Mouse (Mus musculus): ENCODE data around the gene Kirrel3.

Gene Kirrel3

DNA sequence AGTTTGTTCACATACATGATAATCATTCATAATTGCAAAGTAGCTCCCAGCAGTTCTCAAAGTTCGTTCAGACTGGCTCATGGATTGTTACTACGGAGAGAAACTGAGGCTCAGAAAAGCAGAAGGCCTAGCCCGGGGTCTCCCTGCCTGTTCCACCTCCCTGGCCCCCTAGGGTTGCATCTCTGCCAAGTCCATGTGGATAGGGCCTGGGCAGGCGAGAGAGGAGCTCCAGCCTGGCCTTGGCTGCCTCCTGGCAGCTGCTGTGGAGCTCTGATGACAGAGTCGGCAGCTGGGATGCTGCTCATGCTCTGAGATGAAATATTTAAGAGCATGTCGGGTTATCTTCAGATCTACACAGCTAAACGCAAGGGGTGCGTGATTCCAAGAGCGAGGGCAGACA, 459.6 kb downstream of the Kirrel3 start:
- DNase-seq (ENCODE audit: inconsistent ontology term): no peak

GRCm38 (mm10) chr9:34947258-34947657, 461.6 kb downstream of the Kirrel3 start:
- DNase-seq (ENCODE audit: inconsistent ontology term): no peak

DNA sequence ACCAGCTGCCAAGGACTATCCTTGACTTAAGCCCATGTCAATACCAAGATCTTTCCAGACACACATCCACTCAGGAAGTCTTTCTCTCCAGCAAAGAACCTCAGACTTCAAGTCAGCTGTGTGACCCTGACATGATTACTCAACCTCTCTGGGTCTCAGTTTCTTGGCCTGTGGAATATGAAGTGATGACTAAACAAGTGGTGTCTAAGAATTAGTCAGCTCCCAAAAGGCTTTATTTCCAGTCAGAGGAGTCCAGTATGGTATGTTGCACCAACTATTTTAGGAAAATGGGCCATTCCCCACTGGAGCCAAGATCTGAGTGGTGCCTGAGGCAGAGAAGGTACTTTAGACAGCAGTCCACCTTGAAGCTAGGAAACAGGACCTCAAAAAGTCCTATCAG, 462.0 kb downstream of the Kirrel3 start:
- peak; percentile 77 for DNase-seq (ENCODE audit: inconsistent ontology term)

DNA sequence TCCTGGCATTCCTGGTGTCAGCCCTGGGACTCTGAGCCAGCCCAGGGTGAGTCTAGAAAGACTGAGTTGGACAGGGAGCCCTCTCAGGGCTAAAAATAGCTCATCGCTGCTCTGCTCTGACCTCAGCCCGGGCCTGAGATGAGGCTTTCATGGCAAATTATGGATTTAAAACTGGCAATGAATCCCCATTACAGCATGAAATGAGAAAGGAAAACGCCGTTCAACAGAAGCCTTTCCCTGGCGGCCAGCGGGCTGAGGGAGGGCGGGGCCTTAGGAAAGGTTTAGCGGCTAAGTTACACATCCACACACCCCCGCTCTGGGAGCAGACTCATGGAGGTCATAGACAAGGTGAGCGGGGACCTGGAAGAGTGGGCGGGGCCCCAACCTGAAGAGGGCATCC, 467.7 kb downstream of the Kirrel3 start:
- DNase-seq (ENCODE audit: inconsistent ontology term): peak; percentile 78

GRCm38 (mm10) chr9:34954212-34954611, 468.5 kb downstream of the Kirrel3 start:
- DNase-seq (ENCODE audit: inconsistent ontology term): no peak

GRCm38 (mm10) chr9:34956512-34956911, 470.8 kb downstream of the Kirrel3 start:
- no peak for DNase-seq (ENCODE audit: inconsistent ontology term)

DNA sequence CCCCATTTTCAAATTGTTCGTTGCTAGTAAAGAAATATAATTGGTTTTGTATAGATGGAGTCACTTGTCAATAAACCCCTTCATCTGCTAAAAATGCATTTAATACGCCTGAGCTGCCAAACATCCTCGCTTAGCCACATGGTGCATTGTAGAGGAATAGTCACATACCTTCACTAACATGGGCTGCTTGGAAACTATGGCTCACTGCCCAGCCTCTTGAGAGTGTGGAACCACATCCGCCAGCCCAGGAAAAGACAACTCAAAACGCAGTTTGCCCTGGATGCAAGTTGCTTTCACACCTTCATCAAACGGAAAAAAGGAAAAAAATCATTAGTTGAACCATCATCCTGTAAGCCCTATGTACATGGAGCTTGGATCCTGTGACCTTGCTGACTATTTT, 472.0 kb downstream of the Kirrel3 start:
- peak; percentile 81 for DNase-seq (ENCODE audit: inconsistent ontology term)

GRCm38 (mm10) chr9:34958183-34958830, 472.6 kb downstream of the Kirrel3 start:
- no peak for DNase-seq (ENCODE audit: inconsistent ontology term)

GRCm38 (mm10) chr9:34960736-34961135, 475.0 kb downstream of the Kirrel3 start:
- DNase-seq (ENCODE audit: inconsistent ontology term): no peak

- no peak for DNase-seq (ENCODE audit: inconsistent ontology term)
Measured at GRCm38 (mm10) chr9:34961171-34961570, 475.5 kb downstream of the Kirrel3 start.

GRCm38 (mm10) chr9:34962251-34962650, 476.6 kb downstream of the Kirrel3 start:
- no peak for DNase-seq (ENCODE audit: inconsistent ontology term)

DNA sequence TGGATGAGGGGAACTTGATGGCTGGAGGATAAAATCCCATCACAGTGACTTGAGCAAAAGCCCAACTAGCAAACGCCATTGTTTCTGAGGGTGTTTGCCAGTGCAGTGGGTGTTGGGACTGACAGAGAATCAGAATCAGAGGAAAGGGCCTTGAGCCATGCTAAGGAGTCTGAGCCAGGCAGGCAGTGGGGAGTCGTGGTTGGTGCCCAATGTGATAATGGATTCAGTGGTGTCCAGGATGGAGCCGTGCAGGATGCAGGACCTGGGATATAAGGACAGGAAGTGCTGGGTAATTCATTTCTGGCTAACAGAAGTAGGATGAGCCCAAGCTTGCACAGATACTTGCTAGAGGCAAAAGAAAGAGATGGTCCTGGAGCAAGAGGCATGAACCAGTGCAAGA, 477.9 kb downstream of the Kirrel3 start:
- DNase-seq (ENCODE audit: inconsistent ontology term): no peak

DNA sequence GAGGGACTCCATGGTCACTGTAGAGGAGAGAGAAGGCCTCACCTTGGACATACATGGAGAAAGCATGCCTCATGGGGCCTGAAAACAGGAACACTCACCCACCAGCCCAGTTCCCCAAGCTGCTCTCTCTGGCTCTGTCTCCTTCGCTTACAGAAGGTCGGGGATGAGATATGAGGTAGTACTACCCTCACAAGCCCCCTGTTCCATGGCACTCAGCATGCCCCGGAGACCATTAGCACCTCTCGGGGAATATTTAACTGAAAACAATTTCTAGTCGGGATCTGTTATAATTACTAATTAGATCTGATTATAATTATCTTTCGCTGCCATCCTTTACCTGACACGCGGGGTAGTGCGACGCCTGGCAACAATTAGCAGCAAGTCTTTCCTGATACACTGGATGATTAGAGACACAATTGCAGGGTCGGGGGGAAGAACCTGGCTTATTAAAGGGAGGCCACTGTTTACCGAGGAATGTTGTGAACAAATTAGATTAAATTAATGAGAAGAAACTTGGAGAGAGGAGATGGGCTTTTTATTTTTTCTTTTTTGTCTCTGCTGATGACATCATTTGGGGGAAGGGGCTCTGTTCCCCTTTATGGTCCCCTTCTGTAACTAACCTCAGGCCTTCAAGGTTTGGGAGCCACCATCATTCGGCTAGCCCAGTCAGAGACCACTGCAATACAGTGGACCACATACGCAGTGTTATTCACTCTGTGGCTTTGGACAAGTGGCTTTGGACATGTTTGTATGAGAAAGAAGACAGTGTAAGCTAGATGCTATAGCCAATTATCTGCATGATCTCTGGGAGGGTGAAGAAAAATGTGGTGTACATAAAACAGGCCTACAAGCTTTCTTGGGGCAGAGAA, 478.7 kb downstream of the Kirrel3 start:
- DNase-seq (ENCODE audit: inconsistent ontology term): no peak

- peak; percentile 54 for DNase-seq (ENCODE audit: inconsistent ontology term)
Measured at GRCm38 (mm10) chr9:34965041-34965415, 479.3 kb downstream of the Kirrel3 start.

DNA sequence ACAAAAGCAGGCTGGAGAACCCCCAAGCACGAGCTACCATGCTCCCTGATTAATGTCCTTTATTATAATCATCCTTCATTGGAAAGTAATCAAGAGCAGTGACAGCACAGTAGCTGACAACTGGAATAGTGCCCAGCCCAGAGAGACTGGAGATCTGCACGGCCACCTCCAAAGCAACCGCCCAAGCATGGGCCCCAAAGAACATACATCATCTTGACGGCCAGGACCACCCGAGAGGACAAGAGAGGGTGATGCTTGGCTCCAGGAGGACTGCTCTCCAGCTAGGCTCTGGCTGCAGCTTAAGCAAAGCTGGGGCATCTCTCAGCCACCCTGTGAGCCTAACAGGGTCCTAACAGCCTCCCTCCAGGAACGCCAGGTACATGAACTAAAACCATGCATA, 482.1 kb downstream of the Kirrel3 start:
- DNase-seq (ENCODE audit: inconsistent ontology term): no peak

DNA sequence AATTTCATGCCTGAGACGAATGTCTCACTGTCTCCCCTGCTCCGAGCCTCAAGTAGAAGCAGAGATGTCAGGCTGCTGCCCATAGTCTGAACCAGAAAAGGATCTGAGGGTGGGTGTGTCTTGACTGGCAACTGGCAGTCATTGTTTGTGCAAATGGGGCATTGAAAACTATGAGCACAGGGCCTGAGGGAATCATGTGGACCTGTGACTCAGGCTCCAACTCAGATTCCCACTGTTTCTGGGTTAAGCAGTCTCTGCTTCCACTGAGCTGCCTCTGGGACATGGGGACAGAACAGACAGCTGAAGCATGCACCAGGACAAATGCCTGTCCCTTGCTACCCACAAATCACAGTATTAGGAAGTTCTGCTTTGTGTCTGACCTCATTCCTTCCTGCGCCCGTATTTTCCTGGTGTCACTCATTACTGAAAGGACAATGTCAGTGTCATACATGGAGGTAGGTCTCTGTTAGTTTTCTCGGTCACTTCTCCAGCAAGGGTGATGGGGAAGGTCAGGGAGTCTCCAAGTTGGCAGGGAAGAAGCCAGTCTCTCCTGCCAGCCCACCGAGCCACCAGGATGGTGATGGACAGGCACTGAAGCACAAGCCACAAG, 484.3 kb downstream of the Kirrel3 start:
- DNase-seq (ENCODE audit: inconsistent ontology term): peak; percentile 91

DNA sequence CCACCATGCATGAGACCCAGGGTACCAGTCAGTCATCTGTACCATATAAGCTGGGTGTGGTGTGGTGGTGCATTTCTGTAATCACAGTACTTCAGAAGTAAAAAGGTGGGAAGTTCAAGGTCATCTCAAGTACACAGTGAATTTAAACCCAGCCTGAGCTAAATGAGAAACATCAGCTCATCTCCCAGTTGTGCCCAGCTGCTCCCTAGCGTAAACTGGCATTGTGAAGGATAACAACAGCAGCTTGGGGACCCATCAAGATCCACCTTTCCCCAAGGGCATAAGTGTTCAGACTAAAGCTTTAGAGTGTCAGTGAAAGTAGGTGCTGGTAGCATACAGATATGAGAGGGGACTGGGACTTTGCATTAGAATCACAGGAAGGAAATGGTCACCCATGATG, 488.6 kb downstream of the Kirrel3 start:
- no peak for DNase-seq (ENCODE audit: inconsistent ontology term)

DNA sequence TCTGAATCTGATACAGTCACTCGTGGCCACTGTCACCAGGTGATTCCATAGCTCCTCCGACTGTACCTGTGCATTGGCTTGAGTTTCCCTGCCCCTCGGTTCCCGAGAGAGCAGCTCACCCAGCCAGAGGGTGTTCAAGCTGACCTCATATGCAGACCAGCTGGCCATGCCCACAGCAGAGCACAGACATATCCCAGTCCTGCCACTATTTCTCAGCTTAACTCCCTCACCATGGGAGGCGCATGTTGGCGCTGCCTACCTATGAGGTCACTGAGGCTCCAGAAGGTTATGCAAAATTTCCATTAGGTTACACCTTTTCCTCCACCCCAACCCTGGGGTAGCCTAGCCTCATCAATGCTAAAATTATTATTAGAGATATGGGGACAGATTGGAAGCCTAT, 489.6 kb downstream of the Kirrel3 start:
- no peak for DNase-seq (ENCODE audit: inconsistent ontology term)

- no peak for DNase-seq (ENCODE audit: inconsistent ontology term)
Measured at GRCm38 (mm10) chr9:34976596-34977462, 491.1 kb downstream of the Kirrel3 start.

DNA sequence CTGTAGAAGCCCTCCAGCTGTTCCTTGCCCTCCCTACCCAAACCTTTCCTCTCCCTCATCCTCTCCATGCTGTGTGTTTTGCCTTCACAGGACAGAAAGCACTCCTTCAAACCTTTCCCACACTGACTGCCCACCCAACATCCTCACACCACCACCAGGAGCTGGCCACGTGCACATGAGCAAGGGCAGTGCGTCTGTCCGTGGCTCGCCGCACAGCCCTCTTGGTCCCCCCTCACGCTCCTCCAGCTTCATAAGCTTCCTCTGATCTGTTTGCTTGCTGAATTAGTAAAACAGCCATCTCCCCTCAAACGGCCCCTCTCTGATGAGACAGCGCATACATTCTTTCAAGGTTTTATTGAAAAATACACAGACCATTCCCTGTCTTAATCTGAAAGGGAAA, 492.0 kb downstream of the Kirrel3 start:
- DNase-seq (ENCODE audit: inconsistent ontology term): no peak

DNA sequence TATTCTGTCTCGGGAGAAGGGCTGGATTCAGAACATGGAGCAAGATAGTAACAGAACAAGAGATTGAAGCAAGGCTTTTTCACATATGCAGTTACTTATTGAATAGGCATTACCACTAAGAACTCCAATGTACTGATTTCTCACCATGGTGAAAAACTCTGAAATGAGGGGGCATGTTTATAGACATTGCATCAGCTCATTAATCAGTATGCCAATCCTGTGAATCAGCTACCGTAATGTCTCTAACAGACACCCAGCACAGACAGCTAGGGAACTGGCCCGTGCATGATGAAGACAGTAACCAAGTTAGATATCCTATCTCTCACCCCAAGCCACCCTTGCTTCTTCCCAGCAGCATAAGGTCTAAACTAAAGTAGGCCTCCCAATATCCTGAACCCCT, 492.5 kb downstream of the Kirrel3 start:
- no peak for DNase-seq (ENCODE audit: inconsistent ontology term)

Data from Muller cell, postnatal 12 days (primary cell).